Mouse (Mus musculus) frontal cortex, adult 2 months (tissue): ENCODE data around the gene 1810030O07Rik. TPM values are rescaled to one million over a fixed set of nuclear protein-coding genes. Genes with fewer than 3 reads are reported as not detected.
A peak's percentile ranks its signal among the peaks of the same experiment; 100 is the strongest.
"Not testable (repeated sequence)": the region's sequence is repeated elsewhere in the genome, so short reads cannot be mapped to it uniquely, and the experiment has no call there.

Source experiments
- DNase-seq, 2 experiments: peaks; one replicate each; pipeline ENCODE4 v3.0.0; 2022; ENCODE audit warnings: low spot score in 1 of 2; ENCODE audit errors: extremely low spot score in 1 of 2
- polyA plus RNA-seq: library from polyadenylated mRNA; depleted of rRNA; stranded (reverse); fragments of >200 nt; gene quantifications from 2 replicates; pipeline ENCODE4 v1.2.3, GENCODE M21; 2012; rRNA removed

1810030O07Rik gene
- 22.7 and 24.0 TPM in 2 replicates for polyA plus RNA-seq

GRCm38 (mm10) chrX:12673054-12673775, at the start of gene 1810030O07Rik:
TSS of gene 1810030O07Rik (minus strand) at chrX:12673668.
- DNase-seq, result peak; percentile 86 to 92

GRCm38 (mm10) chrX:12716036-12716435, 42.6 kb upstream of the 1810030O07Rik start:
- no peak for DNase-seq

- DNase-seq, result no peak
Measured at GRCm38 (mm10) chrX:12713796-12714195, 40.3 kb upstream of the 1810030O07Rik start.

DNA sequence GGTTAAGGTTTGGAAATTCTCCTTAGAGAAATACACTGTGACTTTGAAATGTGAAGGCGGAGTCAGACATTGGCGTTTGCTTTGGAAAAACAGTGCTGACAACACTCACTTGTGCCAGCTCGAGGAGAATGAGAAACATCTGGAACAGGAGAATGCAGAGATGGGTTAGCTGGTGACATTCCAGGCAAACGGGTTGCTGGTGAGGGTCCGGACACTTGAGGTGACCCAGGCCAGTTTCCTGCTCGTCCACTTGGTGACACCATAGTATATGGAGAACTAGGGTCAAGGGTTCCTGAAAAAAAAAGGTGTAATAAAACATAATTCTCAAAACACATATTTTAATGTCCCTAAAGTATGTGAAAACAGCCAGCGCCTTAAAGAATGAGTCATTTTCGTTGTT, 13.4 kb upstream of the 1810030O07Rik start:
- DNase-seq, result no peak

DNA sequence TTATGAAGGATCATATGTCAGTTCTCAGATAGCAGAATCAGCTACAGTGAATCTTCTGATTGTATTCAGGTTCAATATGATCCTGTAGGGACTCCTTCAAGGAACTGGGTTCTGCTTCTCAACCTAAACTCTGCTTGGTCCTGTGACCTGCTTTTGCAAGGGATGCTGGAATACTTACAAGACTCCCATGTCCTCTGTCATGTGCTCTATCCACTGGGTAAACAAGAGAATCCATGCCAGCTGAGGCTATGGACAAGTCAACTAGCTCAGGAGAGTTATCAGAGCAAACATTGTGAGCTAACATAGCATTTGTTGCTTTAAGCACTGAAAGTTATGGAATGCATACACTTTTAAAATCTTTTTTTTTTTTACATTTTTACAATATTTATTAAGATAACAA, 12.6 kb upstream of the 1810030O07Rik start:
- DNase-seq, result no peak

DNA sequence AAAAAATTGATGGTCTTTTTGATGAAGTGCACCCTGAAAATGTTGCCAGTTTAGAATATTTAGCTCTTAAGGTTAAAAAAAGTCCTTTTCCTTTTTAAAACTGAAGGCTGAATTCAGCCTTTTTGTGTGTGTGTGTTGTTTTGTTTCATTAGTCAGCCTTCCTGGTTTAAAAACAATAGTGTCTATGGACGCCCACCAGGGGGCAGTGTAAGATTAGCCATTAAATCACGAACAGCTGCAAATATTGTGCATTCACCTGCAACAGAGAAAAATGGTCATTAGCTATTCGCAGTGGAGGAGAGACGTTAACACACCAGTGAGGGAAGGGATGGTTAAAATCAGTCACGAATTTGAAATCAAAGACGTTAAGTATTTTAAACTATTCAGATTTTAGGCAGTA, 3.9 kb upstream of the 1810030O07Rik start:
- peak in 1 of 2 experiments; percentile 77 for DNase-seq

DNA sequence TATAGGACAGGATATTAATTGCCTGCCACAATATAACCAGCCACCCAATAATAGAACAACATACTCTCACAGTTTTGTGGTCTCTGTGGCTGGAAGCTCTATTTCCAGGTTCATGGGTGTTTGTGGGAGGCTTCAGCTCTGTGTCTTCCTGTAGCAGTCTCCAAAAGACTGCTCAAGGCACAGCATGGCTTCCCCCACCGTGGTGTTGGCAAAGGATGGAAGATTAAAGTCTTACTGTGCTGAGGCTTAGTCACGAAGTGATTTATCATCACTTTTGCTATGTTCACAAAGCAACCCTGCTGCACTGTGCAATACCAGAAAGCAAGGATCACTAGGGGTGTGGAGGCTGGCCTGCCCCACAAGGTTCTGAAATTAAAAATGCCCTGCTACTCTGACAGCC, 19.6 kb downstream of the 1810030O07Rik start:
- DNase-seq, result peak; percentile 9 to 41

- no peak for DNase-seq
Measured at GRCm38 (mm10) chrX:12651906-12652305, 21.6 kb downstream of the 1810030O07Rik start.

DNA sequence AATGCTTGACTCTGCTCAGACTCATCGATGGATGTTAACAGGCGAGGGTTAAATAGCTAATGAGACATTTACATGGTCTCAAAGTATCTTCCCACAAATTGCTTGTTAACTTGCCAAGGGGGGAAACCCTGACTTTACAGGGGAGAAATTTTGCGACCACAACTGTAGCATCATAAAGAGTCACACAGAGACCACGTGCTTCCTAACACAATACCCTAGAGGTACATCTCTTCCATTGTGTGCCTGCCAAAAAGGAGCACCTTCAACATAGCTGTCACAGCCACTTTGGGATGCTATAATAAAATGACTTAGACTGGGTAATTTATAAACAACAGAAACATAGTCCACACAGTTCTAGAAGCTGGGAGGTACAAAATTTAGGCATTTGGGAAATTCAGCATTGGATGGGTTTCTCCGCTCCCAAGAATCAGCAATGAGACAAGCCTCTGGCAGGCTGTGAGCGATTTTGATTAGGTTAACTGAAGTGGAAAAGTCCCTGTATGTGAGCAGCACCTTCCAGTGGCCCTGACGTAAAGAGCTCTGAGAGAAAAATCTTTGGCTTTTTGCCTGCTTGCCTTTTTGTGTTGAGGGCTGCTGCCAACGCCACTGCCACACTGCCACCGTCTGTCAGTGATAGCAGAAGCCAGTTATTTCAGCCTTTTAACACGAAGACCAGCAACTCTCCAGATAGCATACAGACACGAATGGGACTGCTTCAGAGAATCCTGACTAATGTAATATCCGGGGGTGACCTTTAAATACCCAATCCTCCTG, 27.8 kb downstream of the 1810030O07Rik start:
- DNase-seq, result peak in 1 of 2 experiments; percentile 41

DNA sequence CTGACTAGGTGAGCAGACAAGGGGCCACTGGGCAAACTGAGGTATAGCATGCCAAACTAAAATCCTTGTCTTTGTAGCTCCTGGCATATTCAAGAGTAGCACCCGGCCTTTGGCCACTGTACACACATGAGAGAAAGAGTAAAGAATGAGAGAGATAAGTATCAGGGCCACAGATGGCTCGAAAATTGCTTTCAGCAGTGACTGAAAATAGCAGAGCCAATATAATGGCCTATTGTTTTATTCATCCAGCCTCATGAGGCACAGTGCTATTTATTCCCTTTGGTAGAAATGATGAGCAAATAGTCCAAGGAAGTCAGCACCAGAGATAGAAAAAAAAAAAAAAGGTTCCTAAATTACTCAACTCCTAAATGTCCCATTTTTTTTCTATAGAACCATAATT, 28.5 kb downstream of the 1810030O07Rik start:
- DNase-seq, result no peak

DNA sequence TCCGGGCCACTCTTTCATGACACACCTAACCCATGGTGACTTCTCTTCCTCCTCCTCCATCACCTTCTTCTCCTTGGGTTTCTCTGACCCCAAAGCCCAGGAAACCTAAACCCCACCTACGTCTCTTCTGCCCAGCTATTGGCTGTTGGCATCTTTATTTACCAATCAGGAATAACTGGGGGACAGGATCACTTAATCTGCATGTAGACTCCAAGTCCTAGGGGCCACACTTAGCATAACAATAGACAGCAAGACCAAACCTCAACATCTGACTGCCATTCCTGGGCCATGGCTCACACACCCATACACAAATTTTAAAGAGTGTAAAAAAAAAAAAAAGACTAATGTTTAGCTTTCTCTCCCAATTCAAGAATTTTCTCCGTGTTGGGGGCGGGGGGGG, 48.3 kb downstream of the 1810030O07Rik start:
- no peak for DNase-seq

DNA sequence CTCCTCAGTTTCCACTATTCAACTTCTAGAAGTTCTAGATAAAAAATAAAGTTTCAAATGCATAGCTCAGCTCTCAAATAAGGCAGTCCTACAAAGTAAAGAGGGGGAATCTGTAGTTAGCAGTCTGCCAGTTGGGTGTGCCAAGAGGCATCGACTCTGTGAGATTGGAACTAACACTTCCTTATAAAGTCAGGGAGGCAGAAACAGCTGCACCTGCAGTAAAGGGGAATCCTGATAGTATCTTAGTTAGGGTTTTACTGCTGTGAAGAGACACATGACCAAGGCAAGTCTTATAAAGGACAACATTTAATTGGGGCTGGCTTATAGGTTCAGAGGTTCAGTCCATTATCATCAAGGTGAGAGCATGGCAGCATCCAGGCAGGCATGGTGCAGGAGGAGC, 61.1 kb downstream of the 1810030O07Rik start:
- DNase-seq, result not testable (repeated sequence)

DNA sequence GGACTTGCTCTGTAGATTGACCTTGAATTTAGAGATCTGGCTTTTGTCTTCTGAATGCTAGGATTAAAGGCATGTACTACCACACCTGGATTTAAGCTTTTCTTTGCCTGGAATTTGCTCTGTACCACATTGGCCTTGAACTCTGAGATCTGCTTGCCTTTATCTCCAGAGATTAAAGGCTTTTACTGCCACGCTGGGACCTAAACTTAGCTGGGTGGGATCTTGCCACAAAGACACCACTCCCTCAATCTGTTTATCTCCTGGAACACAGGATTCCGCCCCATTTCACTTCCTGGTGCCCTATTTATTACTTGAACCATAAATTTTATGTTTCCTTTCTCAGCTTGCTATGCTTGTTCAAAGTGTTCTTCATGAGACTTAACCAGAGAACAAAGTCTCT, 62.3 kb downstream of the 1810030O07Rik start:
- DNase-seq, result no peak

DNA sequence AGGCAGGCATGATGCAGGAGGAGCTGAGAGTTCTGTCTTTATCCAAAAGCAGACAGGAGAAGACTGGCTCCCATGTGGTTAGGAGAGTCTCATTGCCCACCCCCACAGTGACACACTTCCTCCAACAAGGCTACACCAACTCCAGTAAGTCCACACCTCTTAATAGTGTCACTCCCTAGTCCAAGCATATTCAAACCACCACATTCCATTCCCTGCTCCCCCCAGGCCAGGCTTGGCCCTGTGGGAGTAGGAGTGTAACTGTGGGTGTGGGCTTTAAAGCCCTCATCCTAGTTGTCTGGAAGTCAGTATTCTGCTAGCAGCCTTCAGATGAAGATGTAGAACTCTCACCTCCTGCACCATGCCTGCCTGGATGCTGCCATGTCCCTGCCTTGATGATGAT, 62.9 kb downstream of the 1810030O07Rik start:
- not testable (repeated sequence) for DNase-seq

Other genes with a start within 250 kb of the 1810030O07Rik start
- gene Atp6ap2, start 85.9 kb downstream of the 1810030O07Rik start, polyA plus RNA-seq, result 155 and 163 TPM in 2 replicates
- gene Med14, start 88.4 kb upstream of the 1810030O07Rik start, polyA plus RNA-seq, result 34.5 and 35.2 TPM in 2 replicates